Comparison of ENCODE assay signal across 8 mouse cellular contexts in the genomic region with DNA sequence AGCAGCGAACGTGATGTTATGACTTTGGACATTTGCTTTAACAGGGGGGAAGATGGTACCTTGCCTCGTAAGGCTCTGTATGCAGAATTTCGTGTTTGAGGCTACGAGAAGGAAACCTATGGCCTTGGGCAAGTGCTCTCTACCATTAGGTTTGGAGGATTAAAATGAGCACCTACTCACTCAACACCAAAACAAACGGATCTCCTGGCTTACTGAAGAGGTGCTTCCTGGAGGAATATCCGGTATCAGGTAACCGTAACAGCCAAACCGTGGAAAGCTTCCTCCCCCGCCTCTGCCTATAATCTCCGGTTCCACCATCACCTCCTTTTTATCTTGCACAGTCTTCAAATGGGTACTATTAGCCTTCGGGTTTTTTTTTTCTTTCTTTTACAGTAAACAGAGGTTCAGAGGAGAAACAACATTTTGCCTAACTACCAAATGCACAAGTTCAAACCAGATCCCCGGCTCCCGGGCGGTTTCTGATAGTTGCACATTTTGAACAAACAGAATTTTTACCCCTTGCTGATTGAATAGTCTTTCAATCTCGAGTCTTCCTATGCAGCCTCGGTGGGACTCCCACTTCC. TPM values are rescaled to one million over a fixed set of nuclear protein-coding genes. Genes with fewer than 3 reads are reported as not detected.
A peak's percentile ranks its signal among the peaks of the same experiment; 100 is the strongest.
DNase-seq lines count a peak whose midpoint lies in the region; ATAC-seq and TF ChIP-seq lines count a peak whose summit lies in the region.

No protein-coding gene starts in this region.

- no peak for DNase-seq in lung, adult 2 months
- no peak for DNase-seq in lung, postnatal 14 days
- no peak for DNase-seq in liver, postnatal 0 days
- peak; percentile 18 for DNase-seq in thymus, postnatal 25 days
- DNase-seq in ovary, postnatal 36 days (ENCODE audit: low spot score), result no peak

- peaks cover 6% of the 10 kb centered on the region for H3K4me1 ChIP-seq in lung, adult 2 months (ENCODE audit: control insufficient read depth, insufficient read depth, low read length)
- H3K4me1 ChIP-seq in bone marrow, adult 2 months (ENCODE audit: control insufficient read depth, insufficient read depth, low read length), result peaks cover 2% of the 10 kb centered on the region
- peaks cover 35% of the 10 kb centered on the region for H3K4me1 ChIP-seq in heart, embryonic 13.5 days
- peaks cover 14% of the 10 kb centered on the region for H3K4me1 ChIP-seq in liver, postnatal 0 days (ENCODE audit: insufficient read depth)

- peaks cover 55% of the 10 kb centered on the region for H3K36me3 ChIP-seq in heart, embryonic 13.5 days
- peaks cover 42% of the 10 kb centered on the region for H3K36me3 ChIP-seq in liver, postnatal 0 days (replicated peaks; ENCODE audit: insufficient read depth, low read length)

- ATAC-seq in heart, embryonic 13.5 days (ENCODE audit: extremely low read depth, insufficient number of reproducible peaks, low FRiP score, low TSS enrichment), result no peak
- no peak for ATAC-seq in liver, postnatal 0 days
- no peak for ATAC-seq in granulocyte monocyte progenitor cell, adult 5-6 weeks (replicated peaks; ENCODE audit: poor library complexity, severe bottlenecking)

- no peak for TF ChIP-seq CTCF in lung, adult 2 months (IDR thresholded peaks at IDR 0.05; ENCODE audit: insufficient read depth, low read length)
- no peak for TF ChIP-seq CTCF in bone marrow, adult 2 months (IDR thresholded peaks at IDR 0.05; ENCODE audit: control insufficient read depth, insufficient read depth, low read length)
- no peak for TF ChIP-seq CTCF in liver, postnatal 0 days (IDR thresholded peaks at IDR 0.05; ENCODE audit: low read depth)

- 3% methylated on average over 17 of the region's 17 CpGs for WGBS in lung, adult 2 months
- under 1% methylated on average over 17 of the region's 17 CpGs for WGBS in bone marrow, adult 2 months
- WGBS in heart, embryonic 13.5 days, result 8% methylated on average over 17 of the region's 17 CpGs
- WGBS in liver, postnatal 0 days (ENCODE audit: insufficient replicate concordance), result 2% methylated on average over 17 of the region's 17 CpGs

- no peak for TF ChIP-seq EP300 in liver, postnatal 0 days (IDR thresholded peaks at IDR 0.05; ENCODE audit: low read depth)

- peak overlapping the region; percentile 80 for H3K4me2 ChIP-seq in heart, embryonic 13.5 days
- peak overlapping the region; percentile 78 for H3K4me2 ChIP-seq in liver, postnatal 0 days (ENCODE audit: low read depth, low read length)

- H3K27me3 ChIP-seq in heart, embryonic 13.5 days (replicated peaks), result no peaks in the 10 kb centered on the region
- H3K27me3 ChIP-seq in liver, postnatal 0 days (ENCODE audit: insufficient read depth, low read length), result no peaks in the 10 kb centered on the region

- peak overlapping the region; percentile 87 for H3K4me3 ChIP-seq in lung, adult 2 months (replicated peaks; ENCODE audit: extremely low read depth, low read depth, low read length)
- H3K4me3 ChIP-seq in bone marrow, adult 2 months (replicated peaks; ENCODE audit: control insufficient read depth, low read depth, low read length), result peak overlapping the region; percentile 99
- H3K4me3 ChIP-seq in heart, embryonic 13.5 days, result peak overlapping the region; percentile 72
- peak overlapping the region; percentile 84 for H3K4me3 ChIP-seq in liver, postnatal 0 days (ENCODE audit: low read depth, low read length)

- TF ChIP-seq POLR2A in lung, adult 2 months (IDR thresholded peaks at IDR 0.05; ENCODE audit: borderline replicate concordance, extremely low read depth, low read depth, low read length), result no peak
- no peak for TF ChIP-seq POLR2A in bone marrow, adult 2 months (IDR thresholded peaks at IDR 0.05; ENCODE audit: borderline replicate concordance, control insufficient read depth, low read depth, low read length)

- peak overlapping the region; percentile 98 for H3K9ac ChIP-seq in heart, embryonic 13.5 days
- peak overlapping the region; percentile 86 for H3K9ac ChIP-seq in liver, postnatal 0 days (replicated peaks)

- H3K9me3 ChIP-seq in heart, embryonic 13.5 days, result no peaks in the 10 kb centered on the region
- no peaks in the 10 kb centered on the region for H3K9me3 ChIP-seq in liver, postnatal 0 days (ENCODE audit: low read length)

- H3K27ac ChIP-seq in bone marrow, adult 2 months (ENCODE audit: control insufficient read depth, insufficient read depth, low read depth, low read length, poor library complexity), result peak overlapping the region; percentile 69
- H3K27ac ChIP-seq in heart, embryonic 13.5 days (replicated peaks), result peak overlapping the region; percentile 89
- peak overlapping the region; percentile 91 for H3K27ac ChIP-seq in liver, postnatal 0 days (ENCODE audit: low read depth)

RNA-seq across cellular contexts. Expression of a gene that starts 0.5 kb away (rescaled TPM):
- 19.2 and 26.8 TPM in 2 replicates for polyA plus RNA-seq in lung, adult 2 months (2012; rRNA removed)
- polyA plus RNA-seq in bone marrow, adult 2 months (2011; ENCODE audit: insufficient read depth, insufficient read length, low replicate concordance, missing spikeins), result 27.6 and 59.9 TPM in 2 replicates
- polyA plus RNA-seq in heart, embryonic 13.5 days (2015; fragmentation: Nextera tagmentation; extraction: Ambion mirVana), result 55.8 and 63.9 TPM in 2 replicates
- polyA plus RNA-seq in liver, postnatal 0 days (2015; fragmentation: Nextera tagmentation; extraction: Ambion mirVana), result 22.5 and 22.7 TPM in 2 replicates
- total RNA-seq in granulocyte monocyte progenitor cell, adult 5-6 weeks (2014; fragmentation: Nextera tagmentation), result 31.2 and 35.3 TPM in 2 replicates
- total RNA-seq in granulocyte monocyte progenitor cell, adult 5-6 weeks (2017), result 25.1 and 40.6 TPM in 2 replicates

RNA-seq across cellular contexts. Expression of a gene that starts 0.7 kb away (rescaled TPM):
- polyA plus RNA-seq in lung, adult 2 months (2012; rRNA removed), result 22.3 and 33.3 TPM in 2 replicates
- polyA plus RNA-seq in bone marrow, adult 2 months (2011; ENCODE audit: insufficient read depth, insufficient read length, low replicate concordance, missing spikeins), result 37.8 and 56.3 TPM in 2 replicates
- 76.9 and 81.2 TPM in 2 replicates for polyA plus RNA-seq in heart, embryonic 13.5 days (2015; fragmentation: Nextera tagmentation; extraction: Ambion mirVana)
- 24.9 and 31.2 TPM in 2 replicates for polyA plus RNA-seq in liver, postnatal 0 days (2015; fragmentation: Nextera tagmentation; extraction: Ambion mirVana)
- 149 and 187 TPM in 2 replicates for total RNA-seq in granulocyte monocyte progenitor cell, adult 5-6 weeks (2014; fragmentation: Nextera tagmentation)
- 174 and 176 TPM in 2 replicates for total RNA-seq in granulocyte monocyte progenitor cell, adult 5-6 weeks (2017)

RNA-seq across cellular contexts. Expression of a gene that starts 40.2 kb away (rescaled TPM):
- polyA plus RNA-seq in lung, adult 2 months (2012; rRNA removed), result 35.4 and 40.4 TPM in 2 replicates
- 23.4 and 25.8 TPM in 2 replicates for polyA plus RNA-seq in bone marrow, adult 2 months (2011; ENCODE audit: insufficient read depth, insufficient read length, low replicate concordance, missing spikeins)
- 0.17 and 0.27 TPM in 2 replicates for polyA plus RNA-seq in heart, embryonic 13.5 days (2015; fragmentation: Nextera tagmentation; extraction: Ambion mirVana)
- polyA plus RNA-seq in liver, postnatal 0 days (2015; fragmentation: Nextera tagmentation; extraction: Ambion mirVana), result 0.47 and 0.91 TPM in 2 replicates
- total RNA-seq in granulocyte monocyte progenitor cell, adult 5-6 weeks (2014; fragmentation: Nextera tagmentation), result not detected in 2 replicates
- total RNA-seq in granulocyte monocyte progenitor cell, adult 5-6 weeks (2017), result not detected in 2 replicates

RNA-seq across cellular contexts. Expression of a gene that starts 56.4 kb away (rescaled TPM):
- polyA plus RNA-seq in lung, adult 2 months (2012; rRNA removed), result 15.8 and 17.9 TPM in 2 replicates
- polyA plus RNA-seq in bone marrow, adult 2 months (2011; ENCODE audit: insufficient read depth, insufficient read length, low replicate concordance, missing spikeins), result 4.6 and 10.9 TPM in 2 replicates
- polyA plus RNA-seq in heart, embryonic 13.5 days (2015; fragmentation: Nextera tagmentation; extraction: Ambion mirVana), result 6.8 and 7.1 TPM in 2 replicates
- 1.9 and 2.2 TPM in 2 replicates for polyA plus RNA-seq in liver, postnatal 0 days (2015; fragmentation: Nextera tagmentation; extraction: Ambion mirVana)
- total RNA-seq in granulocyte monocyte progenitor cell, adult 5-6 weeks (2014; fragmentation: Nextera tagmentation), result 3.9 and 4.4 TPM in 2 replicates
- total RNA-seq in granulocyte monocyte progenitor cell, adult 5-6 weeks (2017), result 1.8 and 4.0 TPM in 2 replicates

Comparison
In these comparisons a context has a peak if more than half of its experiments do, and no peak if none do; other contexts are left out.
1. RNA of a gene that starts 40.2 kb away (polyA plus RNA-seq): 35.4 to 40.4 TPM in lung, adult 2 months and 23.4 to 25.8 TPM in bone marrow, adult 2 months; 0.47 to 0.91 TPM in liver, postnatal 0 days and 0.17 to 0.27 TPM in heart, embryonic 13.5 days; every median in the first group is over 10 times any median in the second.
2. Peak in every context shown above with its lines, with median percentiles within 50 percentile points of each other: H3K4me3 ChIP-seq and H3K27ac ChIP-seq.